Mouse (Mus musculus) kidney, adult 2 months (tissue): ENCODE data around the gene Mmd2.

Source experiments
- CTCF ChIP-seq: fragments of 200-500 bp; conservative IDR thresholded peaks from 2 replicates; pipeline ENCODE4 v1.5.1; 2011; ENCODE audit warnings: low read depth, mild to moderate bottlenecking, control low read depth, low read length, moderate library complexity, mixed read lengths; ENCODE audit not compliant: insufficient read depth, insufficient read length
- POLR2A ChIP-seq: fragments of 200-500 bp; IDR thresholded peaks from one replicate; pipeline ENCODE4 v1.6.1; 2011; ENCODE audit warnings: low read depth, low read length, control low read depth

GRCm38 (mm10) chr5:142574323-142575057, 34.1 kb downstream of the Mmd2 start:
- TF ChIP-seq POLR2A (no peak), CTCF (no peak)
